Mouse (Mus musculus) bone marrow macrophage, adult 2 months (primary cell): Measurements from ENCODE around the gene Gm6812. TPM values are rescaled to one million over a fixed set of nuclear protein-coding genes. Genes with fewer than 3 reads are reported as not detected.
"Not testable (repeated sequence)": the region's sequence is repeated elsewhere in the genome, so short reads cannot be mapped to it uniquely, and the experiment has no call there.

Experiments used
- H3K27ac ChIP-seq: 2 replicates; pipeline ENCODE4 v1.5.1; 2012; ENCODE audit warnings: low read depth, low read length; ENCODE audit not compliant: insufficient read depth
- H3K4me1 ChIP-seq: 2 replicates; pipeline ENCODE4 v1.6.1; 2012; ENCODE audit warnings: low read length; ENCODE audit not compliant: control insufficient read depth, insufficient read depth
- H3K4me3 ChIP-seq: 2 replicates; pipeline ENCODE4 v1.5.1; 2012; ENCODE audit warnings: mild to moderate bottlenecking, low read length, moderate library complexity; ENCODE audit not compliant: insufficient read depth
- CTCF ChIP-seq: IDR thresholded peaks from 2 replicates; pipeline ENCODE4 v1.5.1; 2012; ENCODE audit warnings: low read depth, mild to moderate bottlenecking, low read length, moderate library complexity
- POLR2A ChIP-seq: IDR thresholded peaks from 2 replicates; pipeline ENCODE4 v1.6.1; 2012; ENCODE audit warnings: mild to moderate bottlenecking, low read depth, low read length, borderline replicate concordance
- polyA plus RNA-seq: library from polyadenylated mRNA; stranded (reverse); fragments of >200 nt; gene quantifications from 2 replicates; pipeline ENCODE4 v1.2.4, GENCODE M21; 2012; ENCODE audit not compliant: missing spikeins, insufficient read depth, insufficient read length

The Gm6812 gene
- polyA plus RNA-seq: not detected in 2 replicates

GRCm38 (mm10) chrX:68892953-68893352 is at the start of gene Gm6812:
Gene Gm6812 (minus strand): TSS chrX:68893053.
- H3K4me3 ChIP-seq, H3K27ac ChIP-seq, H3K4me1 ChIP-seq: not testable (repeated sequence)

- no peaks in the 10 kb centered on the region for H3K4me1 ChIP-seq
- H3K4me3 ChIP-seq: no peak overlapping the region
- TF ChIP-seq CTCF (no peak), POLR2A (no peak)
- no peak overlapping the region for H3K27ac ChIP-seq
These were observed 27.7 kb downstream of the Gm6812 start for GRCm38 (mm10) chrX:68865145-68865544.

Other genes starting within 250 kb of the Gm6812 start
- 27.7 and 35.5 TPM in 2 replicates for gene Fmr1, start 214.5 kb downstream of the Gm6812 start, polyA plus RNA-seq
- gene Fmr1nb, start 131.2 kb downstream of the Gm6812 start, polyA plus RNA-seq: not detected in 2 replicates
- gene Gm14698, start 72.0 kb downstream of the Gm6812 start, polyA plus RNA-seq: 4.6 TPM in 1 of 2 replicates, not detected in the other